ENCODE assay signal across 17 mouse cellular contexts in the genomic region with DNA sequence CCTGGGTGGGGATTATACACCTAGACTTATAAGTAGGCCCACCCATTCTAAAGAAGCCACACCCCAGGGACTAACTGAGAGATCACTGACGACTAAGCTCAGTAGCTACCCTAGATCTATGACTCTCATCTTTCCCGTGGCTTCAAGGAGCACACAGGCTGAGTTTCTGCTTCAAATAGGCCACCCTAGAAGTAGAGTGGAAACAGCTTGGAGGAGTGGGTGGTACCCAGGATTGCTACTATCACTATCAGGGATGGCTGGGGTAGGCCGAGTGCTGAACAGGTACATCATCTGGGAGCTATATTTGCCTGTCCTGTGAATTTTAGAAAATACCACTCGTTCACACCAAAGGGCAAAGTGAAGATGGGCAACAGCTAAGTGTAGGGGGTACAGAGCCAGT. TPM values are rescaled to one million over a fixed set of nuclear protein-coding genes. Genes with fewer than 3 reads are reported as not detected.
"Had no signal": no experiment of that assay in that cellular context is flagged by ENCODE, and none has a peak within 500 bp of the region (broad histone marks: within the 10 kb centered on the region; RNA-seq: fewer than 3 reads in every experiment).

No protein-coding gene starts in this region.

- H3K9ac ChIP-seq: liver, embryonic 15.5 days; neural tube, embryonic 12.5 days; stomach, embryonic 15.5 days had no signal

- H3K27me3 ChIP-seq: neural tube, embryonic 12.5 days; stomach, embryonic 15.5 days had no signal

- H3K4me3 ChIP-seq: limb, embryonic 10.5 days; liver, embryonic 15.5 days; neural tube, embryonic 12.5 days; stomach, embryonic 15.5 days had no signal

- H3K36me3 ChIP-seq: liver, embryonic 15.5 days; stomach, embryonic 15.5 days had no signal

- H3K9me3 ChIP-seq: limb, embryonic 10.5 days; liver, embryonic 15.5 days; neural tube, embryonic 12.5 days; stomach, embryonic 15.5 days had no signal

- DNase-seq: kidney, adult 9 months; kidney, postnatal 10 days; kidney, postnatal 4 days; lung, adult 2 months; lung, postnatal 36 days; spleen, adult 18-20 months; thymus, adult 2 months; thymus, postnatal 25 days had no signal

- H3K27ac ChIP-seq: limb, embryonic 10.5 days; liver, embryonic 15.5 days; neural tube, embryonic 12.5 days; stomach, embryonic 15.5 days had no signal

- H3K4me2 ChIP-seq: liver, embryonic 11.5 days; liver, embryonic 15.5 days; neural tube, embryonic 12.5 days; stomach, embryonic 15.5 days had no signal

- ATAC-seq: lung, postnatal 0 days had no signal

RNA-seq across cellular contexts. Expression of a gene that starts 12.7 kb away (rescaled TPM):
- total RNA-seq: layer of hippocampus, postnatal 14 days had no signal

RNA-seq across cellular contexts. Expression of a gene that starts 32.7 kb away (rescaled TPM):
- total RNA-seq: megakaryocyte progenitor cell, adult 5-6 weeks; monocyte, adult 5-6 weeks had no signal
